Mouse (Mus musculus): Measurements from ENCODE around the gene Il15. TPM values are rescaled to one million over a fixed set of nuclear protein-coding genes. Genes with fewer than 3 reads are reported as not detected.

Gene Il15
- polyA plus RNA-seq, 1 experiment from 2014 or later, result 2.6 TPM

GRCm38 (mm10) chr8:82391258-82391657 is 11.8 kb downstream of the Il15 start:
- H3K9me3 ChIP-seq, result no peaks in the 10 kb centered on the region
- H3K27me3 ChIP-seq, result no peaks in the 10 kb centered on the region
- no peak overlapping the region for H3K9ac ChIP-seq
- no peak overlapping the region for H3K27ac ChIP-seq
- H3K4me2 ChIP-seq (replicated peaks), result no peak overlapping the region
- no peak overlapping the region for H3K4me3 ChIP-seq
- H3K36me3 ChIP-seq, result no peaks in the 10 kb centered on the region
- no peak for ATAC-seq (ENCODE audit: insufficient number of reproducible peaks, insufficient read depth, low FRiP score, low TSS enrichment)
- no peaks in the 10 kb centered on the region for H3K4me1 ChIP-seq

DNA sequence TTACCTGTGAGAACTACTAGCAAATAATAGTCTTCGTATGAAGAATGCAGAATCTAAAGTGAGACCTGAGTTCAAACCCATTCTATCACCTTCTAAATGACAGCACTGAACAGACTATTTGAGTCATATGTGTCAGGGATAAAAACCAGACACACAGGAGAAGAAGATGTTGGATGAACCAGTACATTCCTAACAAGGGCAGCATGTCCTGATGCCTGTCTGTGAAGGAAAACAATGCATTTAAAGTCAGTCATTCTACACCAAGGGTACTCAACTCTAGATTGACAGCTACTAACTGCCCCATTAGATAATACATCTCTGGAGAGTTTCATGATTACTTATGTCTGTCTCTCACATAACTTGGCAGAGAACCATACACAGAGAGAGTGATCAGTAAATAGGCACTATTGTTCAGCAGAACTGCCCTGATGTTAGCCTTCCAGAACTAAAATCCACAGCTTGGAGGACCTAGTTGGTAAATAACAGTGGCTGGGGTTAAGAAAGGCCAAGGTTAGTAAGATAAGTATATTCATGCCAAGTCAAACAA is 14.6 kb downstream of the Il15 start:
- WGBS, result 89% methylated on average over 1 of the region's 1 CpGs
- no peaks in the 10 kb centered on the region for H3K36me3 ChIP-seq
- ATAC-seq (ENCODE audit: insufficient number of reproducible peaks, insufficient read depth, low FRiP score, low TSS enrichment), result no peak

DNA sequence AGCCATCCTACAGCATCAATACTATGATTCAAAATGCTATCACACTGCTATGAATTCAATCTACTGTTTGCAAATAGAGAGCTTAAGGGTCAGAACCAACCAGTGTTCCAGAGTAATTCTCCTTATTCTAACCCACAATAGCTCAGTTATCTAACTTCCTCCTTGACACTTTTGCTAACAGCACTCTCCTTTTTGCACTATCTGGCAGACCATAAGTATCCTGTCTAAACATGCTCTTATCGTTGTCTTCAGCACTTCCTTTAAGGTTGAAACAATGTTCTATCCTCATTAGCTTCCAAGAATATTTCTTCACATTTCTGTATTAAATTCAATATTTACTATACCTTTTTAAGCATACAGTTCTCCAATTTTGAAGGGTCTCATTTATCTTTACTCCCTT is 15.4 kb downstream of the Il15 start:
- H3K36me3 ChIP-seq, result no peaks in the 10 kb centered on the region
- H3K9me3 ChIP-seq, result no peaks in the 10 kb centered on the region
- no peak overlapping the region for H3K4me2 ChIP-seq (replicated peaks)
- H3K9ac ChIP-seq, result no peak overlapping the region
- 74% methylated on average over 1 of the region's 1 CpGs for WGBS
- no peak overlapping the region for H3K27ac ChIP-seq
- H3K4me3 ChIP-seq, result no peak overlapping the region
- H3K4me1 ChIP-seq, result no peaks in the 10 kb centered on the region
- no peaks in the 10 kb centered on the region for H3K27me3 ChIP-seq
- ATAC-seq (ENCODE audit: insufficient number of reproducible peaks, insufficient read depth, low FRiP score, low TSS enrichment), result no peak

More for the DNA sequence above, 14.6 kb downstream of the Il15 start:
- H3K4me1 ChIP-seq, result no peaks in the 10 kb centered on the region
- H3K9ac ChIP-seq, result no peak overlapping the region
- H3K27me3 ChIP-seq, result no peaks in the 10 kb centered on the region
- no peak overlapping the region for H3K4me2 ChIP-seq (replicated peaks)
- no peaks in the 10 kb centered on the region for H3K9me3 ChIP-seq
- H3K4me3 ChIP-seq, result no peak overlapping the region
- no peak overlapping the region for H3K27ac ChIP-seq

- no peaks in the 10 kb centered on the region for H3K9me3 ChIP-seq
- H3K9ac ChIP-seq, result no peak overlapping the region
- H3K4me2 ChIP-seq (replicated peaks), result no peak overlapping the region
- H3K4me1 ChIP-seq, result no peaks in the 10 kb centered on the region
- H3K36me3 ChIP-seq, result no peaks in the 10 kb centered on the region
- H3K27ac ChIP-seq, result no peak overlapping the region
- no peaks in the 10 kb centered on the region for H3K27me3 ChIP-seq
- no peak for ATAC-seq (ENCODE audit: insufficient number of reproducible peaks, insufficient read depth, low FRiP score, low TSS enrichment)
- H3K4me3 ChIP-seq, result no peak overlapping the region
Observed at GRCm38 (mm10) chr8:82385867-82386266, 17.2 kb downstream of the Il15 start.

- no peak overlapping the region for H3K4me2 ChIP-seq (replicated peaks)
- H3K9ac ChIP-seq, result no peak overlapping the region
- no peak overlapping the region for H3K27ac ChIP-seq
- no peak overlapping the region for H3K4me3 ChIP-seq
- H3K9me3 ChIP-seq, result no peaks in the 10 kb centered on the region
- ATAC-seq (ENCODE audit: insufficient number of reproducible peaks, insufficient read depth, low FRiP score, low TSS enrichment), result no peak
- 67% methylated on average over 11 of the region's 11 CpGs for WGBS
- no peaks in the 10 kb centered on the region for H3K27me3 ChIP-seq
- H3K4me1 ChIP-seq, result no peaks in the 10 kb centered on the region
- no peaks in the 10 kb centered on the region for H3K36me3 ChIP-seq
Observed at GRCm38 (mm10) chr8:82384458-82385234, 18.4 kb downstream of the Il15 start.

DNA sequence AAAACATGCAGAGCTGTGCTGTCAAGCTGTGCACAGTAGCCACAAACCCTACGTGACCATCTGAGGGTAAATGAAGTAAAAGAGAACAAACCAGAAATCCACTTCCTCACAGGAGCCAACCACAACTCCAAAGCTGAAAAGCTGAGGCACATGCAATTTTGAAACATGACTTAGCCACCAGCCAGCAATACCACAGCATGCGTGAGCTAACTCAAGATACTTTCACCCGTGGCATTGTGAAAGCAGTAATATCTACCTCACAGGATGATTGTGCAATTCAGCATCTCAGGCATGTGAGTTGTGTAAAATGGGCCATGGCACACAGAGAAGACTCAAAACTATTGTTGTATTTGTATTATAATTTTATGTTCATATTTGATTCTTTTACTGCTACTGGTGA is 19.7 kb downstream of the Il15 start:
- no peaks in the 10 kb centered on the region for H3K36me3 ChIP-seq
- H3K9me3 ChIP-seq, result no peaks in the 10 kb centered on the region
- H3K9ac ChIP-seq, result no peak overlapping the region
- H3K27ac ChIP-seq, result no peak overlapping the region
- 81% methylated on average over 3 of the region's 3 CpGs for WGBS
- no peak for ATAC-seq (ENCODE audit: insufficient number of reproducible peaks, insufficient read depth, low FRiP score, low TSS enrichment)
- H3K4me2 ChIP-seq (replicated peaks), result no peak overlapping the region
- no peaks in the 10 kb centered on the region for H3K4me1 ChIP-seq
- no peak overlapping the region for H3K4me3 ChIP-seq
- no peaks in the 10 kb centered on the region for H3K27me3 ChIP-seq

GRCm38 (mm10) chr8:82382316-82382715 is 20.7 kb downstream of the Il15 start:
- Histone ChIP-seq H3K9ac (no peak overlapping the region), H3K9me3 (no peaks in the 10 kb centered on the region), H3K4me2 (replicated peaks) (no peak overlapping the region), H3K4me3 (no peak overlapping the region), H3K4me1 (no peaks in the 10 kb centered on the region), H3K27ac (no peak overlapping the region), H3K36me3 (no peaks in the 10 kb centered on the region), H3K27me3 (no peaks in the 10 kb centered on the region)
- 58% methylated on average over 2 of the region's 2 CpGs for WGBS
- no peak for ATAC-seq (ENCODE audit: insufficient number of reproducible peaks, insufficient read depth, low FRiP score, low TSS enrichment)

- no peak overlapping the region for H3K9ac ChIP-seq
- no peak for ATAC-seq (ENCODE audit: insufficient number of reproducible peaks, insufficient read depth, low FRiP score, low TSS enrichment)
- no peak overlapping the region for H3K4me3 ChIP-seq
- no peaks in the 10 kb centered on the region for H3K9me3 ChIP-seq
- 84% methylated on average over 4 of the region's 4 CpGs for WGBS
- no peak overlapping the region for H3K27ac ChIP-seq
- H3K36me3 ChIP-seq, result no peaks in the 10 kb centered on the region
- no peak overlapping the region for H3K4me2 ChIP-seq (replicated peaks)
- H3K27me3 ChIP-seq, result no peaks in the 10 kb centered on the region
- H3K4me1 ChIP-seq, result no peaks in the 10 kb centered on the region
Observed at GRCm38 (mm10) chr8:82374470-82374869, 28.6 kb downstream of the Il15 start.

DNA sequence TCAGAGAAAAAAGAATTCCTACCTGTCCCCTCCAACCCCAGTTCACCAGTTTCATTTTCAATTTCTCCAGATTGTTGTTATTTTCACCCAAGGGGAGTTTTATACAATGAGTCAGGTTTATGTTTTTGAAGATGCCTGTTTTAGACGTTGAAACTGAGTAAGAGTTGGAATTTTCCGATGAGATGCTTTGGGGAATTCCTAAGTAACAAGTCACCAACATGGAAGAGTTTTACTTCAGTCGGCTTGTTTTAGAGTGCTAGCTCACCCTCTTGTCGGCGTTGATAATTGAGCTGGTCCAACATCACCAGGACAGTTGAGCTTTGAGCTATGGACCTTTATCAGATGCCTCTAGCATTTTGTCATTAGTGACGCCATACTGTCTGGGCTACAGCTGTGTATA is 30.2 kb downstream of the Il15 start:
- Histone ChIP-seq H3K9ac (no peak overlapping the region), H3K9me3 (no peaks in the 10 kb centered on the region), H3K4me3 (no peak overlapping the region), H3K27ac (no peak overlapping the region), H3K4me1 (no peaks in the 10 kb centered on the region), H3K36me3 (no peaks in the 10 kb centered on the region), H3K27me3 (no peaks in the 10 kb centered on the region), H3K4me2 (replicated peaks) (no peak overlapping the region)
- WGBS, result 84% methylated on average over 6 of the region's 6 CpGs
- no peak for ATAC-seq (ENCODE audit: insufficient number of reproducible peaks, insufficient read depth, low FRiP score, low TSS enrichment)

DNA sequence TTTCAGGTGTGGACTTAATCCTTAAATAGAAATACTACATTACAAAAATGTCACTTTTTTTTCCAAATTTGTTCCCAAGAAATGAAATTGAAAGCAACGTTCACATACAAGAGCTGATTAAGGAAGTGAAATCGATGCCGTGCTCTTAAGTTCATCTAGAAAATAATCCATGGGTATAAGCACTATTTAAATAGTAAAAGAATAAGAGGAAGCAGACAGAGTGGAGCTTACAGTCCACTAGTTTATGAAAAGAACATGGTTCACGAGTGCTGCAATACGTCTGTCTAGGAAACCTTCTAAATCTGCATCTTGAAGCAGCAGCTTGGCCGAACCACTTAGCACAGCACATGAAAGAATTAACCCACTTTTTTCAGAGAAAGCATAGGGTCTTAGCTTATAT is 32.4 kb downstream of the Il15 start:
- no peak overlapping the region for H3K4me3 ChIP-seq
- ATAC-seq (ENCODE audit: insufficient number of reproducible peaks, insufficient read depth, low FRiP score, low TSS enrichment), result no peak
- no peak overlapping the region for H3K4me2 ChIP-seq (replicated peaks)
- H3K27me3 ChIP-seq, result no peaks in the 10 kb centered on the region
- no peaks in the 10 kb centered on the region for H3K36me3 ChIP-seq
- H3K4me1 ChIP-seq, result no peaks in the 10 kb centered on the region
- 82% methylated on average over 6 of the region's 6 CpGs for WGBS
- no peak overlapping the region for H3K27ac ChIP-seq
- H3K9me3 ChIP-seq, result no peaks in the 10 kb centered on the region
- no peak overlapping the region for H3K9ac ChIP-seq

GRCm38 (mm10) chr8:82361061-82361460 is 42.0 kb downstream of the Il15 start:
- H3K4me1 ChIP-seq, result no peaks in the 10 kb centered on the region
- no peaks in the 10 kb centered on the region for H3K36me3 ChIP-seq
- WGBS, result 78% methylated on average over 1 of the region's 1 CpGs
- no peak for ATAC-seq (ENCODE audit: insufficient number of reproducible peaks, insufficient read depth, low FRiP score, low TSS enrichment)
- no peaks in the 10 kb centered on the region for H3K9me3 ChIP-seq
- H3K4me3 ChIP-seq, result no peak overlapping the region
- no peak overlapping the region for H3K9ac ChIP-seq
- H3K27ac ChIP-seq, result no peak overlapping the region
- H3K27me3 ChIP-seq, result no peaks in the 10 kb centered on the region
- no peak overlapping the region for H3K4me2 ChIP-seq (replicated peaks)

GRCm38 (mm10) chr8:82356091-82356490 is 46.9 kb downstream of the Il15 start:
- ATAC-seq (ENCODE audit: insufficient number of reproducible peaks, insufficient read depth, low FRiP score, low TSS enrichment), result no peak
- Histone ChIP-seq H3K27me3 (no peaks in the 10 kb centered on the region), H3K36me3 (no peaks in the 10 kb centered on the region), H3K9ac (no peak overlapping the region), H3K4me1 (no peaks in the 10 kb centered on the region), H3K4me2 (replicated peaks) (no peak overlapping the region), H3K9me3 (no peaks in the 10 kb centered on the region), H3K27ac (no peak overlapping the region), H3K4me3 (no peak overlapping the region)
- 93% methylated on average over 2 of the region's 2 CpGs for WGBS
